Mouse (Mus musculus) midbrain, postnatal 0 days (tissue): Measurements from ENCODE around the gene Liph. TPM values are rescaled to one million over a fixed set of nuclear protein-coding genes. Genes with fewer than 3 reads are reported as not detected.
A peak's percentile ranks its signal among the peaks of the same experiment; 100 is the strongest.

Experiments
- ATAC-seq: fragments of 200-750 bp; cut with Nextera tagmentation; 2 replicates; pipeline ENCODE4 v1.8.0; 2017; ENCODE audit warnings: moderate number of reproducible peaks, mild to moderate bottlenecking, moderate TSS enrichment, moderate library complexity; ENCODE audit not compliant: low FRiP score
- DNase-seq: peaks from one replicate; pipeline ENCODE4 v3.0.0-alpha.2; 2015; ENCODE audit warnings: low spot score
- H3K27ac ChIP-seq: fragments of 300-500 bp; sonication (generic); 2 replicates; pipeline ENCODE4 v1.5.1; 2014; ENCODE audit warnings: low read depth, mild to moderate bottlenecking, low read length, mixed read lengths
- H3K27me3 ChIP-seq: fragments of 300-500 bp; sonication (generic); 2 replicates; pipeline ENCODE4 v1.6.1; 2014; ENCODE audit warnings: low read length, control low read depth, mixed read lengths; ENCODE audit not compliant: insufficient read depth
- H3K36me3 ChIP-seq: fragments of 300-500 bp; sonication (generic); 2 replicates; pipeline ENCODE4 v1.6.1; 2014; ENCODE audit warnings: low read length, control low read depth, mixed read lengths; ENCODE audit not compliant: insufficient read depth
- H3K4me1 ChIP-seq: fragments of 300-500 bp; sonication (generic); 2 replicates; pipeline ENCODE4 v1.6.1; 2014; ENCODE audit warnings: mild to moderate bottlenecking, control low read depth, antibody characterized with exemption, low read length, mixed read lengths; ENCODE audit not compliant: insufficient read depth
- H3K4me2 ChIP-seq: fragments of 300-500 bp; sonication (generic); 2 replicates; pipeline ENCODE4 v1.6.1; 2014; ENCODE audit warnings: low read depth, mild to moderate bottlenecking, low read length, mixed read lengths; ENCODE audit not compliant: poor library complexity, severe bottlenecking
- H3K4me3 ChIP-seq: fragments of 300-500 bp; sonication (generic); 2 replicates; pipeline ENCODE4 v1.5.1; 2014; ENCODE audit warnings: low read depth, mild to moderate bottlenecking, low read length, moderate library complexity
- H3K9ac ChIP-seq: fragments of 300-500 bp; sonication (generic); replicated peaks from 2 replicates; pipeline ENCODE4 v1.6.1; 2014; ENCODE audit warnings: mild to moderate bottlenecking, low read length, moderate library complexity, mixed read lengths; ENCODE audit not compliant: poor library complexity, severe bottlenecking
- H3K9me3 ChIP-seq: fragments of 300-500 bp; sonication (generic); 2 replicates; pipeline ENCODE4 v1.6.1; 2016; ENCODE audit warnings: low read length, control low read depth
- CTCF ChIP-seq: IDR thresholded peaks from 2 replicates; pipeline ENCODE4 v1.5.1; 2016; ENCODE audit warnings: antibody characterized with exemption, mild to moderate bottlenecking
- WGBS: fragments of 180-500 bp; shearing (Covaris S2); extraction: QIAGEN DNeasy Blood & Tissue Kit; methylation state at CpG from one replicate; pipeline ENCODE4 v1.1.7; 2014; 5-methylcytosine and 5-hydroxymethylcytosine counted together
- polyA plus RNA-seq: library from polyadenylated mRNA; unstranded; fragments of >200 nt; fragmentation: Nextera tagmentation; extraction: Ambion mirVana; gene quantifications from 2 replicates; pipeline ENCODE4 v1.2.1, GENCODE M21; 2015
- total RNA-seq: library from RNA; depleted of rRNA; stranded (reverse); fragments of >200 nt; gene quantifications from 2 replicates; pipeline ENCODE4 v1.2.3, GENCODE M21; 2014

Gene Liph
- total and polyA plus RNA-seq, 2 experiments from 2014 or later, result 0.89 to 1.3 TPM

GRCm38 (mm10) chr16:21971446-21971845 lies 24.0 kb downstream of the Liph start:
- no peak for ATAC-seq
- DNase-seq, result no peak
- Histone ChIP-seq H3K27ac (no peak overlapping the region), H3K27me3 (no peaks in the 10 kb centered on the region), H3K36me3 (no peaks in the 10 kb centered on the region), H3K4me2 (no peak overlapping the region), H3K9me3 (no peaks in the 10 kb centered on the region), H3K9ac (no peak overlapping the region), H3K4me1 (no peaks in the 10 kb centered on the region), H3K4me3 (no peak overlapping the region)
- TF ChIP-seq CTCF, result no peak
- 42% methylated on average over 4 of the region's 4 CpGs for WGBS

- H3K4me2 ChIP-seq, result no peak overlapping the region
- H3K4me3 ChIP-seq, result no peak overlapping the region
- H3K4me1 ChIP-seq, result no peaks in the 10 kb centered on the region
- no peaks in the 10 kb centered on the region for H3K27me3 ChIP-seq
- no peaks in the 10 kb centered on the region for H3K9me3 ChIP-seq
- WGBS, result 87% methylated on average over 6 of the region's 6 CpGs
- H3K36me3 ChIP-seq, result no peaks in the 10 kb centered on the region
- no peak overlapping the region for H3K27ac ChIP-seq
- no peak for TF ChIP-seq CTCF
- H3K9ac ChIP-seq, result no peak overlapping the region
- ATAC-seq, result no peak
- no peak for DNase-seq
Measured at GRCm38 (mm10) chr16:21970536-21970935, 24.9 kb downstream of the Liph start.

- TF ChIP-seq CTCF, result no peak
- ATAC-seq, result 0 out of 2 replicates have a peak, but pooled peaks have one; percentile 23
- WGBS, result 88% methylated on average over 5 of the region's 5 CpGs
- no peaks in the 10 kb centered on the region for H3K9me3 ChIP-seq
- H3K4me3 ChIP-seq, result no peak overlapping the region
- H3K27ac ChIP-seq, result no peak overlapping the region
- DNase-seq, result no peak
- H3K9ac ChIP-seq, result no peak overlapping the region
- H3K27me3 ChIP-seq, result no peaks in the 10 kb centered on the region
- no peaks in the 10 kb centered on the region for H3K4me1 ChIP-seq
- H3K36me3 ChIP-seq, result no peaks in the 10 kb centered on the region
- no peak overlapping the region for H3K4me2 ChIP-seq
Measured at GRCm38 (mm10) chr16:21969874-21970273, 25.6 kb downstream of the Liph start.

- no peaks in the 10 kb centered on the region for H3K4me1 ChIP-seq
- no peaks in the 10 kb centered on the region for H3K9me3 ChIP-seq
- H3K9ac ChIP-seq, result no peak overlapping the region
- ATAC-seq (no peak), DNase-seq (no peak)
- WGBS, result 80% methylated on average over 3 of the region's 3 CpGs
- H3K4me2 ChIP-seq, result no peak overlapping the region
- no peak overlapping the region for H3K4me3 ChIP-seq
- no peak overlapping the region for H3K27ac ChIP-seq
- TF ChIP-seq CTCF, result no peak
- H3K27me3 ChIP-seq, result no peaks in the 10 kb centered on the region
- no peaks in the 10 kb centered on the region for H3K36me3 ChIP-seq
Measured at GRCm38 (mm10) chr16:21965576-21965975, 29.9 kb downstream of the Liph start.

- ATAC-seq, result no peak
- 78% methylated on average over 12 of the region's 12 CpGs for WGBS
- H3K27me3 ChIP-seq, result no peaks in the 10 kb centered on the region
Measured at GRCm38 (mm10) chr16:21955591-21955990, 39.9 kb downstream of the Liph start.

GRCm38 (mm10) chr16:21946761-21947715 lies 48.4 kb downstream of the Liph start, which contains the start of gene Tmem41a:
TSS of gene Tmem41a (minus strand) at chr16:21947552.
- Histone ChIP-seq H3K4me1 (peaks cover 10% of the 10 kb centered on the region; the same call in 1 of the 2 replicates), H3K9me3 (no peaks in the 10 kb centered on the region), H3K27ac (peak within 1 kb of the TSS; percentile 83), H3K9ac (peak within 1 kb of the TSS; percentile 87), H3K4me2 (peak within 1 kb of the TSS; percentile 87), H3K36me3 (no peaks in the 10 kb centered on the region), H3K27me3 (no peaks in the 10 kb centered on the region), H3K4me3 (peak within 1 kb of the TSS; percentile 72)
- under 1% methylated on average over 61 of the region's 63 CpGs for WGBS
- ATAC-seq (peak; percentile 98), DNase-seq (peak; percentile 89)
- no peak for TF ChIP-seq CTCF

More at GRCm38 (mm10) chr16:21955591-21955990, 39.9 kb downstream of the Liph start:
- no peak for TF ChIP-seq CTCF
- H3K4me1 ChIP-seq, result no peaks in the 10 kb centered on the region
- H3K27ac ChIP-seq, result no peak overlapping the region
- H3K4me2 ChIP-seq, result no peak overlapping the region
- no peaks in the 10 kb centered on the region for H3K9me3 ChIP-seq
- no peak overlapping the region for H3K4me3 ChIP-seq
- no peak for DNase-seq
- H3K36me3 ChIP-seq, result no peaks in the 10 kb centered on the region
- H3K9ac ChIP-seq, result no peak overlapping the region
